ENCODE assay signal across 27 mouse cellular contexts in genomic region chr2:25221331-25221772, GRCm38 (mm10). TPM values are rescaled to one million over a fixed set of nuclear protein-coding genes. Genes with fewer than 3 reads are reported as not detected.
DNase-seq lines count a peak whose midpoint lies in the region; ATAC-seq and TF ChIP-seq lines count a peak whose summit lies in the region.
"Had no signal": no experiment of that assay in that cellular context is flagged by ENCODE, and none has a peak within 500 bp of the region (broad histone marks: within the 10 kb centered on the region; RNA-seq: fewer than 3 reads in every experiment).

No protein-coding gene starts in this region.

- peaks cover 3% of the 10 kb centered on the region; the same call in 1 of the 2 replicates for H3K36me3 ChIP-seq in heart, adult 2 months (ENCODE audit: control insufficient read depth, insufficient read depth, low read length)
- no peaks in the 10 kb centered on the region for H3K36me3 ChIP-seq in midbrain, embryonic 11.5 days (ENCODE audit: control insufficient read depth, insufficient read depth, low read length)
- H3K36me3 ChIP-seq in midbrain, embryonic 16.5 days (ENCODE audit: control insufficient read depth, insufficient read depth, low read length), result no peaks in the 10 kb centered on the region
- H3K36me3 ChIP-seq in MEL (ENCODE audit: control insufficient read depth in 1 of 2, insufficient read depth in 2 of 2, low read length in 2 of 2), result peaks cover 6 to 9% of the 10 kb centered on the region in 2 experiments

- peak; percentile 37; the same call in 1 of the 2 replicates for TF ChIP-seq POLR2A in heart, adult 2 months (IDR thresholded peaks at IDR 0.05; ENCODE audit: insufficient read depth, low read depth, low read length)
- peak; percentile 61 to 77; a peak in 3 of 4 replicates for TF ChIP-seq POLR2A in MEL (IDR thresholded peaks at IDR 0.05; ENCODE audit: control insufficient read depth in 1 of 2, insufficient read depth in 1 of 2, low read depth in 1 of 2, low read length in 2 of 2, poor library complexity in 1 of 2)

- intact Hi-C loops in heart, adult 2 months (cut with DNase I), result no loop called here

- H3K27me3 ChIP-seq in heart, adult 2 months (ENCODE audit: control insufficient read depth, insufficient read depth, low read length), result no peaks in the 10 kb centered on the region
- no peaks in the 10 kb centered on the region for H3K27me3 ChIP-seq in midbrain, embryonic 11.5 days (ENCODE audit: control insufficient read depth, insufficient read depth, low read length)
- no peaks in the 10 kb centered on the region for H3K27me3 ChIP-seq in midbrain, embryonic 16.5 days (ENCODE audit: control insufficient read depth, insufficient read depth, low read depth, low read length)
- no peaks in the 10 kb centered on the region for H3K27me3 ChIP-seq in MEL (ENCODE audit: control insufficient read depth in 1 of 2, insufficient read depth in 2 of 2, low read length in 2 of 2)
- H3K27me3 ChIP-seq: forebrain, embryonic 15.5 days; heart, embryonic 13.5 days; hindbrain, embryonic 13.5 days; neural tube, embryonic 12.5 days had no signal

- no peak for TF ChIP-seq EP300 in heart, adult 2 months (IDR thresholded peaks at IDR 0.05; ENCODE audit: insufficient read depth, low read depth, low read length)
- no peak; a peak in 1 of 4 replicates for TF ChIP-seq EP300 in MEL (IDR thresholded peaks at IDR 0.05; ENCODE audit: low read depth in 1 of 2, low read length in 2 of 2)

- 0 out of 2 replicates have a peak, but pooled peaks cover 1% of the 10 kb centered on the region for H3K4me1 ChIP-seq in heart, adult 2 months (ENCODE audit: control insufficient read depth, insufficient read depth, low read length)
- peaks cover 16% of the 10 kb centered on the region for H3K4me1 ChIP-seq in midbrain, embryonic 11.5 days (ENCODE audit: control insufficient read depth, insufficient read depth, low read length)
- H3K4me1 ChIP-seq in midbrain, embryonic 16.5 days (ENCODE audit: control insufficient read depth, insufficient read depth, low read length), result peaks cover 11% of the 10 kb centered on the region
- peaks cover 4 to 8% of the 10 kb centered on the region in 2 experiments; a peak in 3 of 4 replicates for H3K4me1 ChIP-seq in MEL (ENCODE audit: control insufficient read depth in 1 of 2, insufficient read depth in 2 of 2, low read length in 2 of 2)

- no peak overlapping the region for H3K4me2 ChIP-seq in midbrain, embryonic 11.5 days
- no peak overlapping the region for H3K4me2 ChIP-seq in midbrain, embryonic 16.5 days (ENCODE audit: low read length)
- H3K4me2 ChIP-seq: forebrain, embryonic 15.5 days; heart, embryonic 13.5 days; hindbrain, embryonic 13.5 days; neural tube, embryonic 12.5 days had no signal

- no peak for TF ChIP-seq RAD21 in MEL (IDR thresholded peaks at IDR 0.05; ENCODE audit: low read depth, low read length)

- no peak overlapping the region for H3K27ac ChIP-seq in heart, adult 2 months
- H3K27ac ChIP-seq in midbrain, embryonic 11.5 days (ENCODE audit: low read depth, low read length), result no peak overlapping the region
- H3K27ac ChIP-seq in midbrain, embryonic 16.5 days (ENCODE audit: low read length), result no peak overlapping the region
- H3K27ac ChIP-seq in MEL (ENCODE audit: control insufficient read depth, low read depth, low read length), result no peak overlapping the region
- H3K27ac ChIP-seq: embryonic facial prominence, embryonic 10.5 days; forebrain, embryonic 15.5 days; heart, embryonic 13.5 days; hindbrain, embryonic 13.5 days; limb, embryonic 10.5 days; midbrain, embryonic 10.5 days; neural tube, embryonic 12.5 days had no signal

- DNase-seq in heart, adult 2 months, result no peak
- no peak for DNase-seq in heart, adult 18-20 months
- peak; percentile 81 for DNase-seq in midbrain, embryonic 11.5 days (ENCODE audit: low spot score, missing footprints)
- DNase-seq in MEL (ENCODE audit: low read depth, low spot score), result peak; percentile 66
- DNase-seq in cerebellum, postnatal 36 days, result no peak
- DNase-seq in right cerebral cortex, postnatal 25 days, result no peak
- DNase-seq: adrenal gland, adult 2 months; cerebellum, adult 8-10 months; gastrocnemius, postnatal 36 days; kidney, adult 2 months; kidney, postnatal 4 days had no signal

- no peaks in the 10 kb centered on the region for H3K9me3 ChIP-seq in midbrain, embryonic 11.5 days (ENCODE audit: control insufficient read depth, low read length)
- no peaks in the 10 kb centered on the region for H3K9me3 ChIP-seq in midbrain, embryonic 16.5 days (replicated peaks; ENCODE audit: control insufficient read depth, low read length, poor library complexity, severe bottlenecking)
- no peaks in the 10 kb centered on the region for H3K9me3 ChIP-seq in MEL (replicated peaks; ENCODE audit: insufficient read depth, low read length)
- H3K9me3 ChIP-seq: embryonic facial prominence, embryonic 10.5 days; forebrain, embryonic 15.5 days; heart, embryonic 13.5 days; hindbrain, embryonic 13.5 days; limb, embryonic 10.5 days; midbrain, embryonic 10.5 days; neural tube, embryonic 12.5 days had no signal

- no peak overlapping the region for H3K9ac ChIP-seq in heart, adult 2 months (ENCODE audit: low read depth, low read length)
- no peak overlapping the region for H3K9ac ChIP-seq in midbrain, embryonic 11.5 days (ENCODE audit: low read length)
- H3K9ac ChIP-seq in midbrain, embryonic 16.5 days (ENCODE audit: low read depth, low read length), result no peak overlapping the region
- H3K9ac ChIP-seq in MEL (ENCODE audit: control insufficient read depth, low read depth, low read length, poor library complexity, severe bottlenecking), result no peak overlapping the region
- H3K9ac ChIP-seq: forebrain, embryonic 15.5 days; heart, embryonic 13.5 days; hindbrain, embryonic 13.5 days; liver, embryonic 14.5 days; neural tube, embryonic 12.5 days had no signal

- 65% methylated on average over 5 of the region's 5 CpGs for WGBS in heart, adult 2 months
- WGBS in midbrain, embryonic 11.5 days, result 73% methylated on average over 5 of the region's 5 CpGs
- WGBS in midbrain, embryonic 16.5 days, result 75% methylated on average over 5 of the region's 5 CpGs

- no peak for TF ChIP-seq CTCF in heart, adult 2 months (IDR thresholded peaks at IDR 0.05)
- TF ChIP-seq CTCF in MEL (IDR thresholded peaks at IDR 0.05 in 2 of 3, conservative IDR thresholded peaks at IDR 0.05 in 1 of 3; ENCODE audit: control insufficient read depth in 1 of 3, insufficient read depth in 1 of 3, low read depth in 2 of 3, low read length in 3 of 3, poor library complexity in 1 of 3, severe bottlenecking in 1 of 3), result no peak

- H3K79me2 ChIP-seq in heart, adult 2 months (replicated peaks; ENCODE audit: control insufficient read depth, insufficient read depth, low read length), result no peaks in the 10 kb centered on the region
- H3K79me2 ChIP-seq in MEL (ENCODE audit: control insufficient read depth, insufficient read depth, low read length, poor library complexity), result peaks cover 17% of the 10 kb centered on the region

- no peak for ATAC-seq in midbrain, embryonic 11.5 days (ENCODE audit: low FRiP score)
- ATAC-seq in midbrain, embryonic 16.5 days, result no peak
- ATAC-seq: forebrain, embryonic 15.5 days; inflammation-experienced regulatory T-cells, adult 6 months had no signal

- no peak overlapping the region for H3K4me3 ChIP-seq in heart, adult 2 months
- no peak overlapping the region for H3K4me3 ChIP-seq in midbrain, embryonic 11.5 days (ENCODE audit: low read depth, low read length)
- H3K4me3 ChIP-seq in midbrain, embryonic 16.5 days (ENCODE audit: low read depth, low read length), result no peak overlapping the region
- H3K4me3 ChIP-seq in MEL (ENCODE audit: control insufficient read depth in 1 of 2, insufficient read depth in 1 of 2, low read depth in 2 of 2, low read length in 2 of 2), result no peak overlapping the region
- H3K4me3 ChIP-seq: embryonic facial prominence, embryonic 10.5 days; forebrain, embryonic 15.5 days; heart, embryonic 13.5 days; hindbrain, embryonic 13.5 days; limb, embryonic 10.5 days; midbrain, embryonic 10.5 days; neural tube, embryonic 12.5 days had no signal

RNA-seq across cellular contexts. Expression of gene Fam166a, which starts 2.8 kb away (rescaled TPM):
- total RNA-seq in heart, adult 2 months (2021), result not detected
- polyA plus RNA-seq in heart, adult 2 months (2012; rRNA removed), result 0.21 TPM in 1 of 2 replicates, not detected in the other
- total RNA-seq in heart, adult 18-20 months (2021), result not detected
- 0.94 TPM in 1 of 2 replicates, not detected in the other for polyA plus RNA-seq in midbrain, embryonic 11.5 days (2014; fragmentation: Nextera tagmentation; extraction: Ambion mirVana)
- 0.43 TPM in 1 of 2 replicates, not detected in the other for polyA plus RNA-seq in midbrain, embryonic 16.5 days (2015; fragmentation: Nextera tagmentation; extraction: Ambion mirVana)
- 1.1 TPM in 1 of 2 replicates, not detected in the other for total RNA-seq in MEL (2012; rRNA removed)
- 10 to 100 TPM in 1 of 2 experiments, not detected in 1; 15.6 TPM for polyA plus RNA-seq in MEL (2012; ENCODE audit: insufficient read depth in 1 of 2, insufficient read length in 2 of 2, low read depth in 1 of 2, low replicate concordance in 2 of 2, missing spikeins in 1 of 2)
- total RNA-seq: adrenal gland, adult 2 months; common myeloid progenitor, adult 5-6 weeks; gastrocnemius, postnatal 36 days; heart, postnatal 25 days; layer of hippocampus, postnatal 10 days; monocyte, adult 5-6 weeks had no signal
- polyA plus RNA-seq: forebrain, embryonic 15.5 days; heart, embryonic 13.5 days; inflammation-experienced regulatory T-cells, adult 6 months; neural tube, embryonic 12.5 days had no signal

RNA-seq across cellular contexts. Expression of gene Tubb4b, which starts 3.1 kb away (rescaled TPM):
- total RNA-seq in heart, adult 2 months (2021), result 100 to 1,000 TPM; 327 to 342 TPM
- polyA plus RNA-seq in heart, adult 2 months (2012; rRNA removed), result 315 and 439 TPM in 2 replicates
- 100 to 1,000 TPM; 289 to 308 TPM for total RNA-seq in heart, adult 18-20 months (2021)
- polyA plus RNA-seq in midbrain, embryonic 11.5 days (2014; fragmentation: Nextera tagmentation; extraction: Ambion mirVana), result 535 and 571 TPM in 2 replicates
- 366 and 421 TPM in 2 replicates for polyA plus RNA-seq in midbrain, embryonic 16.5 days (2015; fragmentation: Nextera tagmentation; extraction: Ambion mirVana)
- total RNA-seq in MEL (2012; rRNA removed), result 979 and 1,089 TPM in 2 replicates
- 1,000 to 10,000 TPM in 1 of 2 experiments, 100 to 1,000 TPM in 1; 183 to 1,037 TPM for polyA plus RNA-seq in MEL (2012; ENCODE audit: insufficient read depth in 1 of 2, insufficient read length in 2 of 2, low read depth in 1 of 2, low replicate concordance in 2 of 2, missing spikeins in 1 of 2)

RNA-seq across cellular contexts. Expression of gene Stpg3, which starts 6.9 kb away (rescaled TPM):
- total RNA-seq in heart, adult 2 months (2021), result not detected
- 0.20 TPM in 1 of 2 replicates, not detected in the other for polyA plus RNA-seq in heart, adult 2 months (2012; rRNA removed)
- not detected for total RNA-seq in heart, adult 18-20 months (2021)
- not detected in 2 replicates for polyA plus RNA-seq in midbrain, embryonic 11.5 days (2014; fragmentation: Nextera tagmentation; extraction: Ambion mirVana)
- not detected in 2 replicates for polyA plus RNA-seq in midbrain, embryonic 16.5 days (2015; fragmentation: Nextera tagmentation; extraction: Ambion mirVana)
- total RNA-seq in MEL (2012; rRNA removed), result not detected in 2 replicates
- under 1 TPM in 1 of 2 experiments, not detected in 1; 0.07 TPM for polyA plus RNA-seq in MEL (2012; ENCODE audit: insufficient read depth in 1 of 2, insufficient read length in 2 of 2, low read depth in 1 of 2, low replicate concordance in 2 of 2, missing spikeins in 1 of 2)
- total RNA-seq: adrenal gland, adult 2 months; common myeloid progenitor, adult 5-6 weeks; gastrocnemius, postnatal 36 days; heart, postnatal 25 days; layer of hippocampus, postnatal 10 days; monocyte, adult 5-6 weeks had no signal
- polyA plus RNA-seq: adrenal gland, adult 2 months; embryonic facial prominence, embryonic 10.5 days; forebrain, embryonic 15.5 days; heart, embryonic 13.5 days; hindbrain, embryonic 13.5 days; inflammation-experienced regulatory T-cells, adult 6 months; limb, embryonic 10.5 days; liver, embryonic 14.5 days; midbrain, embryonic 10.5 days; neural tube, embryonic 12.5 days; small intestine, adult 2 months had no signal

RNA-seq across cellular contexts. Expression of gene Nelfb, which starts 10.1 kb away (rescaled TPM):
- 10 to 100 TPM; 37.4 TPM for total RNA-seq in heart, adult 2 months (2021)
- 47.0 and 86.7 TPM in 2 replicates for polyA plus RNA-seq in heart, adult 2 months (2012; rRNA removed)
- 10 to 100 TPM; 40.8 to 45.8 TPM for total RNA-seq in heart, adult 18-20 months (2021)
- 96.4 and 102 TPM in 2 replicates for polyA plus RNA-seq in midbrain, embryonic 11.5 days (2014; fragmentation: Nextera tagmentation; extraction: Ambion mirVana)
- 116 and 117 TPM in 2 replicates for polyA plus RNA-seq in midbrain, embryonic 16.5 days (2015; fragmentation: Nextera tagmentation; extraction: Ambion mirVana)
- 62.9 and 63.1 TPM in 2 replicates for total RNA-seq in MEL (2012; rRNA removed)
- polyA plus RNA-seq in MEL (2012; ENCODE audit: insufficient read depth in 1 of 2, insufficient read length in 2 of 2, low read depth in 1 of 2, low replicate concordance in 2 of 2, missing spikeins in 1 of 2), result 10 to 100 TPM in 1 of 2 experiments, not detected in 1; 83.5 TPM

RNA-seq across cellular contexts. Expression of gene Slc34a3, which starts 12.8 kb away (rescaled TPM):
- not detected for total RNA-seq in heart, adult 2 months (2021)
- not detected in 2 replicates for polyA plus RNA-seq in heart, adult 2 months (2012; rRNA removed)
- not detected for total RNA-seq in heart, adult 18-20 months (2021)
- polyA plus RNA-seq in midbrain, embryonic 11.5 days (2014; fragmentation: Nextera tagmentation; extraction: Ambion mirVana), result not detected in 2 replicates
- polyA plus RNA-seq in midbrain, embryonic 16.5 days (2015; fragmentation: Nextera tagmentation; extraction: Ambion mirVana), result not detected in 2 replicates
- total RNA-seq in MEL (2012; rRNA removed), result 0.04 TPM in 1 of 2 replicates, not detected in the other
- under 1 TPM in 1 of 2 experiments, not detected in 1; 0.03 TPM for polyA plus RNA-seq in MEL (2012; ENCODE audit: insufficient read depth in 1 of 2, insufficient read length in 2 of 2, low read depth in 1 of 2, low replicate concordance in 2 of 2, missing spikeins in 1 of 2)
- total RNA-seq: adrenal gland, adult 2 months; common myeloid progenitor, adult 5-6 weeks; gastrocnemius, postnatal 36 days; heart, postnatal 25 days; layer of hippocampus, postnatal 10 days; left cerebral cortex, adult 8-10 months; monocyte, adult 5-6 weeks had no signal
- polyA plus RNA-seq: adrenal gland, adult 2 months; embryonic facial prominence, embryonic 10.5 days; forebrain, embryonic 15.5 days; heart, embryonic 13.5 days; hindbrain, embryonic 13.5 days; inflammation-experienced regulatory T-cells, adult 6 months; limb, embryonic 10.5 days; midbrain, embryonic 10.5 days; neural tube, embryonic 12.5 days had no signal

Comparison
In these comparisons a context has a peak if more than half of its experiments do, and no peak if none do; other contexts are left out.
1. DNase-seq: peak in midbrain, embryonic 11.5 days (single experiment) and MEL (single experiment); none in heart, adult 2 months (0 of 2), heart, adult 18-20 months (0 of 2), cerebellum, postnatal 36 days (0 of 2) and right cerebral cortex, postnatal 25 days (single experiment).